Mouse (Mus musculus) heart, embryonic 15.5 days (tissue): ENCODE results near the gene Psmb3. TPM values are rescaled to one million over a fixed set of nuclear protein-coding genes. Genes with fewer than 3 reads are reported as not detected.
A peak's percentile ranks its signal among the peaks of the same experiment; 100 is the strongest.
"Not testable (repeated sequence)": the region's sequence is repeated elsewhere in the genome, so short reads cannot be mapped to it uniquely, and the experiment has no call there.

Experiments
- ATAC-seq: fragments of 200-750 bp; cut with Nextera tagmentation; replicated peaks from 2 replicates; pipeline ENCODE4 v1.8.0; 2017; ENCODE audit warnings: low read depth, moderate TSS enrichment; ENCODE audit not compliant: insufficient number of reproducible peaks, insufficient read depth, low FRiP score
- H3K27ac ChIP-seq: fragments of 300-500 bp; sonication (generic); 2 replicates; pipeline ENCODE4 v1.5.1; 2015; ENCODE audit warnings: mild to moderate bottlenecking, inconsistent platforms
- H3K27me3 ChIP-seq: fragments of 300-500 bp; sonication (generic); 2 replicates; pipeline ENCODE4 v1.6.1; 2015; ENCODE audit warnings: inconsistent platforms
- H3K36me3 ChIP-seq: fragments of 300-500 bp; sonication (generic); 2 replicates; pipeline ENCODE4 v1.6.1; 2015; ENCODE audit warnings: mild to moderate bottlenecking, inconsistent platforms
- H3K4me1 ChIP-seq: fragments of 300-500 bp; sonication (generic); replicated peaks from 2 replicates; pipeline ENCODE4 v1.6.1; 2015; ENCODE audit warnings: inconsistent platforms
- H3K4me2 ChIP-seq: fragments of 300-500 bp; sonication (generic); 2 replicates; pipeline ENCODE4 v1.6.1; 2015; ENCODE audit warnings: inconsistent platforms, mild to moderate bottlenecking, moderate library complexity
- H3K4me3 ChIP-seq: fragments of 300-500 bp; sonication (generic); 2 replicates; pipeline ENCODE4 v1.5.1; 2015; ENCODE audit warnings: mild to moderate bottlenecking, inconsistent platforms
- H3K9ac ChIP-seq: fragments of 300-500 bp; sonication (generic); 2 replicates; pipeline ENCODE4 v1.6.1; 2015; ENCODE audit warnings: mild to moderate bottlenecking, inconsistent platforms
- H3K9me3 ChIP-seq: fragments of 300-500 bp; sonication (generic); replicated peaks from 2 replicates; pipeline ENCODE4 v1.6.1; 2016; ENCODE audit warnings: inconsistent platforms
- WGBS: fragments of 180-500 bp; shearing (Covaris S2); methylation state at CpG from one replicate; pipeline ENCODE4 v1.1.7; 2015; ENCODE audit warnings: mixed read lengths; 5-methylcytosine and 5-hydroxymethylcytosine counted together
- polyA plus RNA-seq: library from polyadenylated mRNA; unstranded; fragments of >200 nt; fragmentation: Nextera tagmentation; extraction: Ambion mirVana; gene quantifications from 2 replicates; pipeline ENCODE4 v1.2.1, GENCODE M21; 2015

Psmb3 gene
- polyA plus RNA-seq, 1 experiment from 2014 or later = 337 TPM

GRCm38 (mm10) chr11:97697891-97698529, 5.2 kb upstream of the Psmb3 start:
- Histone ChIP-seq H3K36me3 (no peaks in the 10 kb centered on the region), H3K9me3 (no peaks in the 10 kb centered on the region), H3K4me3 (peak overlapping the region; percentile 86), H3K4me2 (peak overlapping the region; percentile 98), H3K27me3 (no peaks in the 10 kb centered on the region), H3K4me1 (peaks cover 59% of the 10 kb centered on the region), H3K27ac (peak overlapping the region; percentile 100), H3K9ac (peak overlapping the region; percentile 96)
- 4% methylated on average over 14 of the region's 14 CpGs for WGBS
- ATAC-seq = no peak

GRCm38 (mm10) chr11:97698741-97699611, 4.2 kb upstream of the Psmb3 start:
- H3K27ac ChIP-seq = peak overlapping the region; percentile 100
- peak overlapping the region; percentile 86 for H3K4me3 ChIP-seq
- H3K36me3 ChIP-seq = no peaks in the 10 kb centered on the region
- ATAC-seq = peak; percentile 7; the same call in 1 of the 2 replicates
- WGBS = under 1% methylated on average over 59 of the region's 63 CpGs
- peak overlapping the region; percentile 96 for H3K9ac ChIP-seq
- peak overlapping the region; percentile 98 for H3K4me2 ChIP-seq
- H3K4me1 ChIP-seq = peaks cover 62% of the 10 kb centered on the region
- no peaks in the 10 kb centered on the region for H3K9me3 ChIP-seq
- no peaks in the 10 kb centered on the region for H3K27me3 ChIP-seq

- Histone ChIP-seq H3K4me3 (peak overlapping the region; percentile 86), H3K4me1 (peaks cover 62% of the 10 kb centered on the region), H3K4me2 (peak overlapping the region; percentile 98), H3K27me3 (no peaks in the 10 kb centered on the region), H3K9ac (peak overlapping the region; percentile 96), H3K27ac (peak overlapping the region; percentile 100), H3K36me3 (peaks cover 1% of the 10 kb centered on the region; the same call in 1 of the 2 replicates), H3K9me3 (no peaks in the 10 kb centered on the region)
- 0% methylated on average over 6 of the region's 9 CpGs for WGBS
- ATAC-seq = peak; percentile 44
Observed at GRCm38 (mm10) chr11:97699626-97700002, 3.6 kb upstream of the Psmb3 start.

- WGBS = under 1% methylated on average over 85 of the region's 85 CpGs
- peak; percentile 24 for ATAC-seq
Observed at GRCm38 (mm10) chr11:97700003-97700745, 3.0 kb upstream of the Psmb3 start, which contains the start of gene Pcgf2. Gene Pcgf2 (minus strand): TSS chr11:97700497.

GRCm38 (mm10) chr11:97700746-97701580, 2.2 kb upstream of the Psmb3 start:
- peak overlapping the region; percentile 86 for H3K4me3 ChIP-seq
- WGBS = 18% methylated on average over 30 of the region's 30 CpGs
- H3K36me3 ChIP-seq = peaks cover 9% of the 10 kb centered on the region; the same call in 1 of the 2 replicates
- H3K4me1 ChIP-seq = peaks cover 51% of the 10 kb centered on the region
- 0 out of 2 replicates have a peak, but pooled peaks have one; percentile 3 for ATAC-seq
- peak overlapping the region; percentile 98 for H3K4me2 ChIP-seq
- peak overlapping the region; percentile 100 for H3K27ac ChIP-seq
- H3K9me3 ChIP-seq = no peaks in the 10 kb centered on the region
- H3K9ac ChIP-seq = peak overlapping the region; percentile 86
- no peaks in the 10 kb centered on the region for H3K27me3 ChIP-seq

More at GRCm38 (mm10) chr11:97700003-97700745, 3.0 kb upstream of the Psmb3 start, which contains the start of gene Pcgf2:
- peaks cover 59% of the 10 kb centered on the region for H3K4me1 ChIP-seq
- H3K4me2 ChIP-seq = peak within 1 kb of the TSS; percentile 98
- H3K9me3 ChIP-seq = no peaks in the 10 kb centered on the region
- peak within 1 kb of the TSS; percentile 86 for H3K4me3 ChIP-seq
- no peaks in the 10 kb centered on the region for H3K27me3 ChIP-seq
- H3K27ac ChIP-seq = peak within 1 kb of the TSS; percentile 100
- peak within 1 kb of the TSS; percentile 96 for H3K9ac ChIP-seq
- peaks cover 3% of the 10 kb centered on the region; the same call in 1 of the 2 replicates for H3K36me3 ChIP-seq

- H3K4me1 ChIP-seq = peaks cover 43% of the 10 kb centered on the region
- H3K27me3 ChIP-seq = no peaks in the 10 kb centered on the region
- peak overlapping the region; percentile 100 for H3K27ac ChIP-seq
- H3K36me3 ChIP-seq = peaks cover 17% of the 10 kb centered on the region
- WGBS = 48% methylated on average over 15 of the region's 15 CpGs
- no peaks in the 10 kb centered on the region for H3K9me3 ChIP-seq
- no peak for ATAC-seq
- peak overlapping the region; percentile 86 for H3K4me3 ChIP-seq
- H3K9ac ChIP-seq = no peak overlapping the region; the same call in 1 of the 2 replicates
- peak overlapping the region; percentile 98 for H3K4me2 ChIP-seq
Observed at GRCm38 (mm10) chr11:97701581-97702392, 1.4 kb upstream of the Psmb3 start.

- H3K4me1 ChIP-seq = peaks cover 37% of the 10 kb centered on the region
- peak overlapping the region; percentile 98 for H3K4me2 ChIP-seq
- H3K9me3 ChIP-seq = no peaks in the 10 kb centered on the region
- ATAC-seq = no peak
- under 1% methylated on average over 24 of the region's 24 CpGs for WGBS
- H3K27ac ChIP-seq = peak overlapping the region; percentile 100
- peak overlapping the region; percentile 86 for H3K4me3 ChIP-seq
- peak overlapping the region; percentile 71 for H3K9ac ChIP-seq
- no peaks in the 10 kb centered on the region for H3K27me3 ChIP-seq
- H3K36me3 ChIP-seq = peaks cover 23% of the 10 kb centered on the region
Observed at GRCm38 (mm10) chr11:97702393-97702745, 830 bp upstream of the Psmb3 start.

GRCm38 (mm10) chr11:97710067-97710466, 6.9 kb downstream of the Psmb3 start:
- not testable (repeated sequence) for H3K27me3 ChIP-seq, H3K9me3 ChIP-seq, H3K4me3 ChIP-seq, H3K4me2 ChIP-seq, ATAC-seq, H3K27ac ChIP-seq, H3K9ac ChIP-seq
- H3K4me1 ChIP-seq = peaks cover 14% of the 10 kb centered on the region
- 83% methylated on average over 2 of the region's 2 CpGs for WGBS
- peaks cover 62% of the 10 kb centered on the region for H3K36me3 ChIP-seq

GRCm38 (mm10) chr11:97711200-97711900, 8.2 kb downstream of the Psmb3 start:
- Histone ChIP-seq H3K4me1 (peaks cover 16% of the 10 kb centered on the region), H3K27me3 (no peaks in the 10 kb centered on the region), H3K9ac (no peak overlapping the region), H3K36me3 (peaks cover 52% of the 10 kb centered on the region), H3K4me3 (no peak overlapping the region), H3K27ac (no peak overlapping the region), H3K4me2 (no peak overlapping the region), H3K9me3 (no peaks in the 10 kb centered on the region)
- 78% methylated on average over 13 of the region's 13 CpGs for WGBS
- no peak for ATAC-seq
